Mouse (Mus musculus) embryonic facial prominence, embryonic 13.5 days (tissue): ENCODE measurements at regions not wholly inside any gene's neighbourhood (a gene's known extent, or its start where the extent isn't known, plus 50 kb on each side); places are given as distances from the start of the nearest gene placed in this dataset.

Experiments
- ATAC-seq: fragments of 200-750 bp; cut with Nextera tagmentation; 2 replicates; pipeline ENCODE4 v1.8.0; 2017; ENCODE audit warnings: low read depth; ENCODE audit not compliant: insufficient number of reproducible peaks, insufficient read depth, low FRiP score, low TSS enrichment
- H3K27ac ChIP-seq: fragments of 300-500 bp; sonication (generic); 2 replicates; pipeline ENCODE4 v1.5.1; 2015; ENCODE audit warnings: moderate library complexity, mild to moderate bottlenecking, inconsistent platforms
- H3K27me3 ChIP-seq: fragments of 300-500 bp; sonication (generic); 2 replicates; pipeline ENCODE4 v1.6.1; 2015; ENCODE audit warnings: mild to moderate bottlenecking, inconsistent platforms
- H3K36me3 ChIP-seq: fragments of 300-500 bp; sonication (generic); 2 replicates; pipeline ENCODE4 v1.6.1; 2015; ENCODE audit warnings: mild to moderate bottlenecking, inconsistent platforms
- H3K4me1 ChIP-seq: fragments of 300-500 bp; sonication (generic); 2 replicates; pipeline ENCODE4 v1.6.1; 2015; ENCODE audit warnings: inconsistent platforms
- H3K4me2 ChIP-seq: fragments of 300-500 bp; sonication (generic); 2 replicates; pipeline ENCODE4 v1.6.1; 2015; ENCODE audit warnings: moderate library complexity, mild to moderate bottlenecking, inconsistent platforms
- H3K4me3 ChIP-seq: fragments of 300-500 bp; sonication (generic); 2 replicates; pipeline ENCODE4 v1.5.1; 2015; ENCODE audit warnings: mild to moderate bottlenecking, inconsistent platforms
- H3K9ac ChIP-seq: fragments of 300-500 bp; sonication (generic); 2 replicates; pipeline ENCODE4 v1.6.1; 2015; ENCODE audit warnings: mild to moderate bottlenecking, inconsistent platforms
- H3K9me3 ChIP-seq: fragments of 300-500 bp; sonication (generic); 2 replicates; pipeline ENCODE4 v1.6.1; 2016; ENCODE audit warnings: inconsistent platforms
- WGBS: fragments of 180-500 bp; shearing (Covaris S2); methylation state at CpG from one replicate; pipeline ENCODE4 v1.1.7; 2015; ENCODE audit warnings: mixed read lengths; 5-methylcytosine and 5-hydroxymethylcytosine counted together

GRCm38 (mm10) chr1:42353096-42353495, 342.5 kb upstream of the Pou3f3 start:
- ATAC-seq: no peak
- H3K4me3 ChIP-seq: no peak overlapping the region
- 39% methylated on average over 8 of the region's 8 CpGs for WGBS
- H3K27me3 ChIP-seq: no peaks in the 10 kb centered on the region
- no peak overlapping the region for H3K9ac ChIP-seq
- H3K36me3 ChIP-seq: no peaks in the 10 kb centered on the region
- H3K27ac ChIP-seq: peak overlapping the region; percentile 44; the same call in 1 of the 2 replicates
- peaks cover 7% of the 10 kb centered on the region for H3K4me1 ChIP-seq
- no peaks in the 10 kb centered on the region for H3K9me3 ChIP-seq
- H3K4me2 ChIP-seq: no peak overlapping the region

- 86% methylated on average over 6 of the region's 6 CpGs for WGBS
- H3K27me3 ChIP-seq: no peaks in the 10 kb centered on the region
- H3K9ac ChIP-seq: no peak overlapping the region
- ATAC-seq: no peak
- H3K4me1 ChIP-seq: peaks cover 7% of the 10 kb centered on the region
- no peak overlapping the region for H3K4me3 ChIP-seq
- H3K4me2 ChIP-seq: no peak overlapping the region
- H3K27ac ChIP-seq: no peak overlapping the region
- no peaks in the 10 kb centered on the region for H3K36me3 ChIP-seq
- H3K9me3 ChIP-seq: no peaks in the 10 kb centered on the region
Measured at GRCm38 (mm10) chr1:42354020-42354419, 341.5 kb upstream of the Pou3f3 start.

- Histone ChIP-seq H3K4me3 (no peak overlapping the region), H3K4me2 (no peak overlapping the region), H3K27ac (no peak overlapping the region), H3K27me3 (no peaks in the 10 kb centered on the region), H3K4me1 (no peaks in the 10 kb centered on the region), H3K9me3 (no peaks in the 10 kb centered on the region), H3K36me3 (no peaks in the 10 kb centered on the region), H3K9ac (no peak overlapping the region)
- no peak for ATAC-seq
- 76% methylated on average over 3 of the region's 3 CpGs for WGBS
Measured at GRCm38 (mm10) chr1:42362438-42362837, 333.1 kb upstream of the Pou3f3 start.

GRCm38 (mm10) chr1:42365648-42366324, 329.8 kb upstream of the Pou3f3 start:
- H3K27ac ChIP-seq: no peak overlapping the region
- H3K4me2 ChIP-seq: no peak overlapping the region
- H3K4me1 ChIP-seq: no peaks in the 10 kb centered on the region
- WGBS: 78% methylated on average over 4 of the region's 4 CpGs
- H3K27me3 ChIP-seq: no peaks in the 10 kb centered on the region
- no peaks in the 10 kb centered on the region for H3K36me3 ChIP-seq
- H3K9me3 ChIP-seq: no peaks in the 10 kb centered on the region
- no peak overlapping the region for H3K4me3 ChIP-seq
- no peak overlapping the region for H3K9ac ChIP-seq
- ATAC-seq: no peak

GRCm38 (mm10) chr1:42387919-42388684, 307.5 kb upstream of the Pou3f3 start:
- WGBS: 63% methylated on average over 18 of the region's 18 CpGs
- H3K4me2 ChIP-seq: no peak overlapping the region
- H3K36me3 ChIP-seq: no peaks in the 10 kb centered on the region
- no peaks in the 10 kb centered on the region for H3K27me3 ChIP-seq
- no peak for ATAC-seq
- H3K27ac ChIP-seq: no peak overlapping the region
- H3K9me3 ChIP-seq: no peaks in the 10 kb centered on the region
- H3K9ac ChIP-seq: no peak overlapping the region
- H3K4me3 ChIP-seq: no peak overlapping the region
- no peaks in the 10 kb centered on the region for H3K4me1 ChIP-seq

GRCm38 (mm10) chr1:42388740-42389139, 306.8 kb upstream of the Pou3f3 start:
- ATAC-seq: no peak
- no peaks in the 10 kb centered on the region for H3K9me3 ChIP-seq
- WGBS: 89% methylated on average over 6 of the region's 6 CpGs

GRCm38 (mm10) chr1:42395651-42396260, 299.8 kb upstream of the Pou3f3 start:
- no peak overlapping the region for H3K27ac ChIP-seq
- 71% methylated on average over 13 of the region's 13 CpGs for WGBS
- no peaks in the 10 kb centered on the region for H3K9me3 ChIP-seq
- no peaks in the 10 kb centered on the region for H3K27me3 ChIP-seq
- H3K36me3 ChIP-seq: no peaks in the 10 kb centered on the region
- no peak overlapping the region for H3K9ac ChIP-seq
- H3K4me3 ChIP-seq: no peak overlapping the region
- no peaks in the 10 kb centered on the region for H3K4me1 ChIP-seq
- ATAC-seq: no peak
- no peak overlapping the region for H3K4me2 ChIP-seq

More at GRCm38 (mm10) chr1:42388740-42389139, 306.8 kb upstream of the Pou3f3 start:
- Histone ChIP-seq H3K4me2 (no peak overlapping the region), H3K27ac (no peak overlapping the region), H3K9ac (no peak overlapping the region), H3K4me3 (no peak overlapping the region), H3K36me3 (no peaks in the 10 kb centered on the region), H3K4me1 (no peaks in the 10 kb centered on the region), H3K27me3 (no peaks in the 10 kb centered on the region)

GRCm38 (mm10) chr1:42398461-42399154, 297.0 kb upstream of the Pou3f3 start:
- no peaks in the 10 kb centered on the region for H3K36me3 ChIP-seq
- no peak overlapping the region for H3K4me3 ChIP-seq
- H3K9me3 ChIP-seq: no peaks in the 10 kb centered on the region; the same call in 1 of the 2 replicates
- H3K9ac ChIP-seq: no peak overlapping the region
- no peak overlapping the region for H3K27ac ChIP-seq
- no peak for ATAC-seq
- no peaks in the 10 kb centered on the region for H3K27me3 ChIP-seq
- WGBS: 32% methylated on average over 8 of the region's 8 CpGs
- no peak overlapping the region for H3K4me2 ChIP-seq
- no peaks in the 10 kb centered on the region for H3K4me1 ChIP-seq

- peaks cover 20% of the 10 kb centered on the region for H3K27me3 ChIP-seq
- no peak overlapping the region for H3K27ac ChIP-seq
- H3K4me3 ChIP-seq: no peak overlapping the region
- no peak overlapping the region for H3K9ac ChIP-seq
- no peak for ATAC-seq
- no peak overlapping the region for H3K4me2 ChIP-seq
- H3K9me3 ChIP-seq: no peaks in the 10 kb centered on the region
- H3K4me1 ChIP-seq: peaks cover 7% of the 10 kb centered on the region
- WGBS: 71% methylated on average over 21 of the region's 21 CpGs
- H3K36me3 ChIP-seq: no peaks in the 10 kb centered on the region
Measured at GRCm38 (mm10) chr1:42415817-42416538, 279.6 kb upstream of the Pou3f3 start.

GRCm38 (mm10) chr1:42416539-42417218, 278.9 kb upstream of the Pou3f3 start:
- Histone ChIP-seq H3K9me3 (no peaks in the 10 kb centered on the region), H3K27ac (no peak overlapping the region), H3K27me3 (peaks cover 20% of the 10 kb centered on the region), H3K4me3 (no peak overlapping the region), H3K36me3 (no peaks in the 10 kb centered on the region), H3K4me1 (peaks cover 3% of the 10 kb centered on the region; the same call in 1 of the 2 replicates), H3K4me2 (no peak overlapping the region), H3K9ac (no peak overlapping the region)
- ATAC-seq: no peak
- WGBS: 77% methylated on average over 8 of the region's 8 CpGs
